Mouse (Mus musculus) heart, adult 2 months (tissue): ENCODE measurements at regions not wholly inside any gene's neighbourhood (a gene's known extent, or its start where the extent isn't known, plus 50 kb on each side); places are given as distances from the start of the nearest gene placed in this dataset.

Experiments
- DNase-seq, 2 experiments: peaks; one replicate each; pipeline ENCODE4 v3.0.0; 2021
- H3K27ac ChIP-seq: fragments of 200-600 bp; 2 replicates; pipeline ENCODE4 v1.8.1; 2022
- H3K27me3 ChIP-seq: fragments of 200-500 bp; 2 replicates; pipeline ENCODE4 v1.6.1; 2012; ENCODE audit warnings: mild to moderate bottlenecking, low read length, inconsistent platforms, mixed read lengths; ENCODE audit not compliant: control insufficient read depth, insufficient read depth
- H3K36me3 ChIP-seq: fragments of 200-500 bp; 2 replicates; pipeline ENCODE4 v1.6.1; 2012; ENCODE audit warnings: low read length, inconsistent platforms; ENCODE audit not compliant: control insufficient read depth, insufficient read depth
- H3K4me1 ChIP-seq: fragments of 200-500 bp; 2 replicates; pipeline ENCODE4 v1.6.1; 2011; ENCODE audit warnings: low read length; ENCODE audit not compliant: control insufficient read depth, insufficient read depth
- H3K4me3 ChIP-seq: fragments of 200-600 bp; 2 replicates; pipeline ENCODE4 v1.8.1; 2022
- H3K79me2 ChIP-seq: fragments of 200-500 bp; replicated peaks from 2 replicates; pipeline ENCODE4 v1.6.1; 2012; ENCODE audit warnings: mild to moderate bottlenecking, inconsistent platforms, low read length, moderate library complexity, mixed read lengths; ENCODE audit not compliant: control insufficient read depth, insufficient read depth
- H3K9ac ChIP-seq: fragments of 200-500 bp; 2 replicates; pipeline ENCODE4 v1.6.1; 2012; ENCODE audit warnings: low read depth, mild to moderate bottlenecking, control low read depth, inconsistent platforms, low read length, mixed read lengths
- CTCF ChIP-seq: fragments of 200-600 bp; IDR thresholded peaks from 2 replicates; pipeline ENCODE4 v1.8.1; 2022; ENCODE audit warnings: antibody characterized with exemption, mild to moderate bottlenecking, moderate library complexity
- EP300 ChIP-seq: fragments of 200-500 bp; IDR thresholded peaks from 2 replicates; pipeline ENCODE4 v1.6.1; 2011; ENCODE audit warnings: low read depth, low read length, control low read depth; ENCODE audit not compliant: insufficient read depth
- POLR2A ChIP-seq: fragments of 200-500 bp; IDR thresholded peaks from 2 replicates; pipeline ENCODE4 v1.6.1; 2011; ENCODE audit warnings: mild to moderate bottlenecking, low read depth, low read length, control low read depth; ENCODE audit not compliant: insufficient read depth
- WGBS: fragments of 180-500 bp; shearing (Covaris S2); methylation state at CpG from one replicate; pipeline ENCODE4 v1.1.7; 2018; 5-methylcytosine and 5-hydroxymethylcytosine counted together
- intact Hi-C: fragments of 180-260 bp; cut with DNase I; formaldehyde crosslinking; loops from one replicate; pipeline ENCODE4 v1.15.1; 2025

DNA sequence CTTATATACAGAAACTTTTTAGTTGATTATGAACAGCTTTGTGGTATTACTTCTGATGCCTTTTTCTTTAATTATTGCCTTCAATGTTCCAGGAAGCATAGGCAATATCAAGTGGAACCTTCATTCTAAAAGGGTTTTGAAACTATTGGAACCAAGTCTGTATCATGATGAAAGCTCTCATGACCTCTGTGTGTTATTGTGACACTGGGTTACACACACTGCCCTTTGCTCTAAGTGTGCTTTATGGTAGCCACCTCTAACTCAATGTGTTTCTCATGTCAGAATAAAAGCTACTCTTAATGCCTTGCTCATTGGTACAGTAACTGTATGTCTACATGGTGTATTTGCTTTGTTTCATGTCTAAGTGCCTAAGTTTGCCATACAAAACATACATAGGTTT, 154.0 kb downstream of the Gm10192 start:
- no peak for TF ChIP-seq CTCF
- no peak for TF ChIP-seq EP300
- TF ChIP-seq POLR2A = no peak
- no peaks in the 10 kb centered on the region for H3K4me1 ChIP-seq
- no peak overlapping the region for H3K27ac ChIP-seq
- DNase-seq = no peak
- no peaks in the 10 kb centered on the region for H3K36me3 ChIP-seq
- intact Hi-C loops = no loop called here
- H3K9ac ChIP-seq = no peak overlapping the region
- no peak overlapping the region for H3K4me3 ChIP-seq
- H3K27me3 ChIP-seq = no peaks in the 10 kb centered on the region
- H3K79me2 ChIP-seq = no peaks in the 10 kb centered on the region

DNA sequence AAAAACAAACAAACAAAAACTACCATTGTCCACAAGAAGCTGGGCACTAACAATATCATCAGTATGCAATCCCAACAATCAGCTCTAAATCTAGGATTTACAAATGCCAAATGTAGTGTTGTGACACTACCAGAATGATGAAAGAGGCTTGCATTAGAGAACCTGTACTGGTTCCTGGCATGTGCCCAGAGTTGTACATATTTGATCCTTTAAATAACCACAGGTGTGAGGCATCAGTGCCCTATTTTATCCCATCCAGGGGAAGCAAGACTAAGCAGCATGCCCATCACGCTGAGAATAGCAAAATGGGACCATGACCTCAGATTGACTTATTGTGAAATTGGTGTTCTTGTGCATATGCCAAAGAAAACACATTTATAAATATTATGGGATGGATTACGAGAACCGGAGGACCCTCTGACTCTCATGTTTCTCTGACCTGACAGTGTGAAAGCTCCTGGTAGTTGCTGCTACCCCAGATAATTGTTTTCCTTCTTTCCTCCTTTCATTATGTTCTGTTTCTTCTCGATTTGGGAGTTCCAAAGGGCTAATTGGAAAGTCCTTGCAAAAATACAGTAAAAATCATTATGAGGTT, 157.4 kb downstream of the Gm10192 start:
- Histone ChIP-seq H3K79me2 (no peaks in the 10 kb centered on the region), H3K36me3 (no peaks in the 10 kb centered on the region), H3K4me3 (no peak overlapping the region), H3K9ac (no peak overlapping the region), H3K27me3 (no peaks in the 10 kb centered on the region), H3K4me1 (no peaks in the 10 kb centered on the region), H3K27ac (no peak overlapping the region)
- TF ChIP-seq POLR2A = no peak
- DNase-seq = no peak
- WGBS = 48% methylated on average over 4 of the region's 4 CpGs
- intact Hi-C loops = no loop called here

DNA sequence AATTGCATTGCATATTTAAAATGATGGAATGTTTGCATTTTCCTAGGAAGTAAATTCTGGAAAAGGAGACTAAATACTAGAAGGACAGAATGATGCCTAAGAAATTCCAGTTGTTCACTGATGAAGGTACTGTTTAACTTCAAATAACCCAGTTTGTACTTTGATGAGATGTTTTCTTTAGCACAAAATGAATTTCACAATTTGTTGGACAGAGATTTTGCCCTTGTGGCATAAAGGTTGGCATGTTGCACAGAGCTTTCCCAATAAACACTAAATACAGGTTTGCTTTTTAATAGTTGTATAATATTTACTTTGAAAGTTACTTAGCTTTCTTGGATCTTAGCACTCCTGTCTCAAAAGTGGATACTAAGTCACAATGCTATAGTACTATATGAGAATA, 181.6 kb downstream of the Gm10192 start:
- intact Hi-C loops = no loop called here
- TF ChIP-seq EP300 = no peak

DNA sequence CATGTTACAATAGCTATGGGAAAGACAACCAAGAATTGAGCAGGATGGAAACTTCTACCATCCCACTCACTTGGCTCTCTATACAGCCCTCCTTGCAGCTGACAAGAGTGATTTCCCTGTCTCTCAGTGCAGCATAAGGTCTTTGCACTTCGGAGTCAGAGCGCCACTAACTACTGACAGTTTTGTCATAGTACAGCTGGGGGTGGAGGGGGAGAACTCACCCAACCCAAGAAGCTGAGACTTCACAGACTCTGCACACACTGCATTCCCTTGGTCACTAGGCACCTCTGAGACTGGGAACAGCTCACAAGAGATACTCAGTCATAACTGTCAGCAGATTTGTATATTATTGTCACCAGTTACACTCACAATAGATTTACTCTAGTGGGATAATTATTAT, 195.3 kb upstream of the Gm12695 start:
- Histone ChIP-seq H3K79me2 (no peaks in the 10 kb centered on the region), H3K4me3 (no peak overlapping the region), H3K9ac (no peak overlapping the region), H3K27ac (no peak overlapping the region), H3K36me3 (no peaks in the 10 kb centered on the region), H3K4me1 (no peaks in the 10 kb centered on the region), H3K27me3 (no peaks in the 10 kb centered on the region)
- no peak for DNase-seq
- no peak for TF ChIP-seq EP300
- no peak for TF ChIP-seq POLR2A
- TF ChIP-seq CTCF = no peak
- intact Hi-C loops = no loop called here
- whole genome bisulfite sequencing = 67% methylated on average over 2 of the region's 2 CpGs

More for the DNA sequence above, 181.6 kb downstream of the Gm10192 start:
- DNase-seq = no peak
- Histone ChIP-seq H3K36me3 (no peaks in the 10 kb centered on the region), H3K27ac (no peak overlapping the region), H3K9ac (no peak overlapping the region), H3K79me2 (no peaks in the 10 kb centered on the region), H3K27me3 (no peaks in the 10 kb centered on the region), H3K4me1 (no peaks in the 10 kb centered on the region), H3K4me3 (no peak overlapping the region)

DNA sequence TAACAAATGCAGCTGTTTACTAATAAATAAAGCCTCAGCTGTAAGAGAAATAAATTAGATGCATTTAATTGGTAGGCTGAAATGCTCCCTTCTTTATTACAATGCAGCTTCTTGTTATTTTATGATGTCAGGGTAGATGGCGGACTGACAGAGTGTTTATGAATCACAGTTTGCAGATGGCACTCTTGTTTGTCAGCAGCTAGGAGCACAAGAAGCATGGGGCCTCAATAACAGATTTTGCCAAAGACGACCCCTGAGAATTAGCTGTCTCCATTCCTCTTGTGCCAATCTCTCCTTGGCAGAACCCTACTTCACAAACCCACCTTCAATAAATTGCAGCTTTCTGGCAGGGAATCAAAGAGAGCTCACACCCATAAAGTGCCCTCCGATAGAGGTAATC, 194.9 kb upstream of the Gm12695 start:
- Histone ChIP-seq H3K4me3 (no peak overlapping the region), H3K27me3 (no peaks in the 10 kb centered on the region), H3K27ac (no peak overlapping the region), H3K9ac (no peak overlapping the region), H3K36me3 (no peaks in the 10 kb centered on the region), H3K79me2 (no peaks in the 10 kb centered on the region), H3K4me1 (no peaks in the 10 kb centered on the region)
- intact Hi-C loops = no loop called here
- WGBS = 76% methylated on average over 3 of the region's 3 CpGs
- TF ChIP-seq CTCF = no peak
- TF ChIP-seq POLR2A = no peak
- no peak for TF ChIP-seq EP300
- no peak for DNase-seq

DNA sequence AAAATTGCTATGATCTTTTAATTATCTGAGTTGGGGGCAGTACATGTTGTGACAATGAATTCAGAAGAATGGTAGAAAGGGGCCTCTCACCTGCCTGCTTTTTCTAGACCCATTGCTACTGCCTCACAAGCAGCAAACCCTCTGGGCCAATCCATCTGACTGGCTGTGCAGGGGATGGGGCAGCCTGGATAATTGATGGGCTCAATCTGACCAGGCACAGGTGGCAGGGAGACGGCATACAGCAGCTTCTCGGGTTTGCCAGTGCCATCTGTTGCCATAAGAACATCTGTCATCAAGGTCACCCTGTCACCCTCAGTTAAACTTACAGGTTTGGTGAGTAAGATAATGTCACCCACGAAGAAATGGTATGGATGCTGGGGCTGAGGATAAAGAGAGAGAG, 189.9 kb upstream of the Gm12695 start:
- intact Hi-C loops = no loop called here
- Histone ChIP-seq H3K4me3 (no peak overlapping the region), H3K4me1 (no peaks in the 10 kb centered on the region), H3K79me2 (no peaks in the 10 kb centered on the region), H3K27ac (no peak overlapping the region), H3K27me3 (no peaks in the 10 kb centered on the region), H3K36me3 (no peaks in the 10 kb centered on the region), H3K9ac (no peak overlapping the region)
- WGBS = 51% methylated on average over 3 of the region's 3 CpGs
- TF ChIP-seq POLR2A (no peak), CTCF (no peak), EP300 (no peak)
- no peak for DNase-seq
